Mouse (Mus musculus) lung, adult 2 months (tissue): ENCODE measurements around the gene Csl. TPM values are rescaled to one million over a fixed set of nuclear protein-coding genes. Genes with fewer than 3 reads are reported as not detected.

ENCODE experiments used
- DNase-seq: peaks from one replicate; pipeline ENCODE4 v3.0.0; 2022
- H3K4me1 ChIP-seq: fragments of 200-500 bp; 2 replicates; pipeline ENCODE4 v1.6.1; 2011; ENCODE audit warnings: low read length; ENCODE audit not compliant: control insufficient read depth, insufficient read depth
- H3K4me3 ChIP-seq: fragments of 200-500 bp; replicated peaks from 2 replicates; pipeline ENCODE3; 2011; ENCODE audit warnings: low read depth, mild to moderate bottlenecking, control low read depth, low read length; ENCODE audit errors: extremely low read depth
- CTCF ChIP-seq: fragments of 200-500 bp; IDR thresholded peaks from 2 replicates; pipeline ENCODE4 v1.5.1; 2011; ENCODE audit warnings: mild to moderate bottlenecking, low read length, control low read depth; ENCODE audit not compliant: insufficient read depth
- POLR2A ChIP-seq: fragments of 200-500 bp; IDR thresholded peaks from 2 replicates; pipeline ENCODE4 v1.6.1; 2011; ENCODE audit warnings: low read depth, mild to moderate bottlenecking, control low read depth, low read length, borderline replicate concordance; ENCODE audit errors: extremely low read depth
- WGBS: fragments of 180-500 bp; shearing (Covaris S2); methylation state at CpG from one replicate; pipeline ENCODE4 v1.1.7; 2018; 5-methylcytosine and 5-hydroxymethylcytosine counted together
- polyA plus RNA-seq: library from polyadenylated mRNA; depleted of rRNA; stranded (reverse); fragments of >200 nt; gene quantifications from 2 replicates; pipeline ENCODE4 v1.2.3, GENCODE M21; 2012; rRNA removed

Gene Csl
- not detected in 2 replicates for polyA plus RNA-seq

- no peak within 1 kb of the TSS for H3K4me3 ChIP-seq
- no peak for DNase-seq
- TF ChIP-seq POLR2A (no peak), CTCF (no peak)
- WGBS: 86% methylated on average over 9 of the region's 9 CpGs
- no peaks in the 10 kb centered on the region for H3K4me1 ChIP-seq
Observed at GRCm38 (mm10) chr10:99759558-99759957, at the start of gene Csl. TSS of gene Csl (minus strand) at chr10:99759658.

GRCm38 (mm10) chr10:99789418-99789817 lies 30.0 kb upstream of the Csl start:
- Histone ChIP-seq H3K4me1 (no peaks in the 10 kb centered on the region), H3K4me3 (no peak overlapping the region)
- WGBS: 67% methylated on average over 2 of the region's 2 CpGs
- no peak for DNase-seq
- TF ChIP-seq CTCF (no peak), POLR2A (no peak)

- Histone ChIP-seq H3K4me3 (no peak overlapping the region), H3K4me1 (peaks cover 3% of the 10 kb centered on the region)
- DNase-seq: peak; percentile 6
- WGBS: 68% methylated on average over 12 of the region's 12 CpGs
- no peak for TF ChIP-seq CTCF
- TF ChIP-seq POLR2A: no peak
Observed at GRCm38 (mm10) chr10:99774228-99775120, 15.0 kb upstream of the Csl start.

- no peak overlapping the region for H3K4me3 ChIP-seq
- 94% methylated on average over 2 of the region's 2 CpGs for whole genome bisulfite sequencing
- no peak for DNase-seq
- no peaks in the 10 kb centered on the region; the same call in 1 of the 2 replicates for H3K4me1 ChIP-seq
- no peak for TF ChIP-seq CTCF
- no peak for TF ChIP-seq POLR2A
Observed at GRCm38 (mm10) chr10:99750146-99750545, 9.3 kb downstream of the Csl start.

GRCm38 (mm10) chr10:99748668-99749260 lies 10.7 kb downstream of the Csl start:
- Histone ChIP-seq H3K4me1 (no peaks in the 10 kb centered on the region; the same call in 1 of the 2 replicates), H3K4me3 (no peak overlapping the region)
- WGBS: 47% methylated on average over 2 of the region's 2 CpGs
- TF ChIP-seq CTCF: no peak
- no peak for TF ChIP-seq POLR2A
- DNase-seq: no peak

- no peak for TF ChIP-seq POLR2A
- TF ChIP-seq CTCF: no peak
- Histone ChIP-seq H3K4me1 (no peaks in the 10 kb centered on the region; the same call in 1 of the 2 replicates), H3K4me3 (no peak overlapping the region)
- 31% methylated on average over 2 of the region's 2 CpGs for WGBS
- DNase-seq: no peak
Observed at GRCm38 (mm10) chr10:99748009-99748408, 11.4 kb downstream of the Csl start.

GRCm38 (mm10) chr10:99741609-99742280 lies 17.7 kb downstream of the Csl start:
- no peaks in the 10 kb centered on the region for H3K4me1 ChIP-seq
- no peak overlapping the region for H3K4me3 ChIP-seq
- TF ChIP-seq POLR2A: no peak
- no peak for DNase-seq

- Histone ChIP-seq H3K4me1 (no peaks in the 10 kb centered on the region), H3K4me3 (no peak overlapping the region)
- WGBS: 55% methylated on average over 2 of the region's 2 CpGs
- no peak for DNase-seq
- TF ChIP-seq CTCF: no peak
- TF ChIP-seq POLR2A: no peak
Observed at GRCm38 (mm10) chr10:99713129-99713528, 46.3 kb downstream of the Csl start.

GRCm38 (mm10) chr10:99711567-99711966 lies 47.9 kb downstream of the Csl start:
- TF ChIP-seq CTCF: no peak
- TF ChIP-seq POLR2A: no peak
- Histone ChIP-seq H3K4me1 (no peaks in the 10 kb centered on the region), H3K4me3 (no peak overlapping the region)
- 55% methylated on average over 1 of the region's 1 CpGs for WGBS
- no peak for DNase-seq
